Mouse (Mus musculus) T-helper 2 cell (primary cell): ENCODE measurements around the gene Cdt1.

Source experiments
- in situ Hi-C: fragments of 300-600 bp; cut with MboI, MseI; formaldehyde crosslinking; loops from one replicate; pipeline ENCODE4 v1.15.1; 2025; ENCODE audit warnings: high pct_unique_total_duplicates

The Cdt1 gene

DNA sequence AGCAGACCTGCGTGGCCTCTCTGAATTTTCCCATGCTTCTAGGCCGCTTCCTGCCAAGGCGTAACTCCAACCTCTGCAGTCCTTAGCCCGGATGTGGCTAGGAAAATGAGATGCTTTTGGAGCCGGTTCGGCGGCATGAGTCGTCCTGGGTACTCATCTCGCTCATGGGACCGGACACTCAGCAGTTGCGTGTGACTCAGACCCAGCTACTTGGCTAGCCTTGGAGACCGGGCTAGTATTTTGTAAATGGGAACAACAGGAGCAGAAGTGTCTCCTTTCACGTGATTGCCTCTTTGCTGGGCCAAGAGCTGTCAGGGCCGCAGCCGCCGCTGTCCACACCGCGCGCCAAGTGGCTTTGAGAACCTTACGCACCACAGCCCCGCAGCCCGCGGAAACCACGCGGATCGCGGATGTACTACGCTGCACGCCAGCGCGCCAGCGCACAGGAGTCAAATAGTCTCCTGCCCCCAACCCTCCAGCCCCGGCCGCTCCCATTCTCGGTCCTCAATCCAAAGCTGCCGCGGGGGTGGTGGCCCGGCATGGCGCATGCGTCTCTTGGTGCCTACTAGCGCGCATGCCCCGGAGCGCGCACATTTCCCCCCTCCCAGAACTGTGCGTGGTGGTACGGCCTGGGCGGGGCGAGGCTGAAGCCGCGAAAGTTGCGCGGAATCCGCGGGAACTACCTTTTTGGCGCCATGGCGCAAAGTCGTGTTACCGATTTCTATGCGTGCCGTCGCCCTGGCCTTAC lies at the start of gene Cdt1:
Cdt1 (plus strand) TSS at position 655 of the 748 bp plus-strand sequence.
- in situ Hi-C loops: no loop called here

DNA sequence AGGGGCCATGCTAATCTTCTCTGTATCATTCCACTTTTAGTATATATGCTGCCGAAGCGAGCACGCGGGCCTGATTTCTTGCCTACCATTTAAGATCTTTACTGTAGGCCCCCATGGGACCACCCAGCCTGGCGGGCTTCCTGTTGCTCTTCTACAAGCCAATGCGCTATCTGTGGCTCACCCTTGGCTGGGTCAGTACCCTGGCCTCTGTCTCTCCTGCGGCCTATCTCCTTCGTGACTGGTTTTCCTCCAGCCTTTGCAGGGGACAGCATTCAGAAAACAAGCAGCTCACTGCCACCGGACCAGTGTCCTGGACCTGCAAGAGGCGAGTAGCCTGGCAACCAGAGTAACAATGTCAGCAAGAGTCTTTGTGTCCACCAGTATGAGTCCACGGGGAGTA lies 47.2 kb upstream of the Cdt1 start:
- in situ Hi-C loops: loop anchor here (10.0 to 25.0 kb wide), 3 partner anchors 1183 to 1583 kb away; partner anchors contain the start of gene Foxl1

DNA sequence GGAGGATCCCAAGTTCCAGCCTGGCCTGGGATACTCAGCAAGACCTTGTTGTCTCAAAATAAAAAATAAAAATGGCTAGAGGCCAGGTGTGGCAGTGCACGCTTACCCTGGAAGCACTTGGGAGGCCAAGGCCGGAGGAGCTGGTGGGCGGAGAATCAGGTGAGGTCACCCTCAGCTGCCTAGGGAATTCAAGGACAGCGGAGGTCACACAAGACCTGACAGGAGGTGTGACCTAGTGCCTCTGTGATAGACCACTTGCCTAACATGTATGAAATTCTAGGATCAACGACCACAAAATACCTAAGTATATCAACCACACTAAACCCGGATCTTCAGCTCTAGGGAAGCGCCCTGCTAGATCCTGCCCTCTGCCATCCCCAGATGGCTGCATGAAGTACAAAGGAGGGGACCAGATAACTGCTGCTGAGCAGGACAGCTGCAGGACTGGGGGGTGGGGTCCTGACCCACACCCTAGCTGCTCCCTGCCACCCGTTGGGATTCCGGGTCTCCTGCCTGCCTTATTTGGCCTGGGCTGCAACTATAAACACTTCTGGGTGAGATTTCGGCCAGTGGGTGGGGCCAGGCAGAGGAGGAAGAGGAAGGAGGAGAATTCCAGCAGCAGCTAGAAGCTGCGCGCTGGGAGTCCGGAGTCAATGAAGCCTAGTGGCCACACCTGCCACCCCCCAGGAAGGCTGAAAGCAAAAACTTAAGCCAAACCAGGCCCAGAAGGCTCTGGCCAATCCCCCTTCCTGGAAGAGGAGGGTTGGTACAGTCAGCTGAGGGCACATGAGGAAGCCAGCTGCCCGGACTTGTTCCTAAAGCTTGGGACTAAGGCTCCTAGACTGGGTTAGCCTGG lies 44.8 kb upstream of the Cdt1 start:
- in situ Hi-C loops: loop anchor here (10.0 to 25.0 kb wide), 3 partner anchors 1186 to 1586 kb away; partner anchors contain the start of gene Foxl1

DNA sequence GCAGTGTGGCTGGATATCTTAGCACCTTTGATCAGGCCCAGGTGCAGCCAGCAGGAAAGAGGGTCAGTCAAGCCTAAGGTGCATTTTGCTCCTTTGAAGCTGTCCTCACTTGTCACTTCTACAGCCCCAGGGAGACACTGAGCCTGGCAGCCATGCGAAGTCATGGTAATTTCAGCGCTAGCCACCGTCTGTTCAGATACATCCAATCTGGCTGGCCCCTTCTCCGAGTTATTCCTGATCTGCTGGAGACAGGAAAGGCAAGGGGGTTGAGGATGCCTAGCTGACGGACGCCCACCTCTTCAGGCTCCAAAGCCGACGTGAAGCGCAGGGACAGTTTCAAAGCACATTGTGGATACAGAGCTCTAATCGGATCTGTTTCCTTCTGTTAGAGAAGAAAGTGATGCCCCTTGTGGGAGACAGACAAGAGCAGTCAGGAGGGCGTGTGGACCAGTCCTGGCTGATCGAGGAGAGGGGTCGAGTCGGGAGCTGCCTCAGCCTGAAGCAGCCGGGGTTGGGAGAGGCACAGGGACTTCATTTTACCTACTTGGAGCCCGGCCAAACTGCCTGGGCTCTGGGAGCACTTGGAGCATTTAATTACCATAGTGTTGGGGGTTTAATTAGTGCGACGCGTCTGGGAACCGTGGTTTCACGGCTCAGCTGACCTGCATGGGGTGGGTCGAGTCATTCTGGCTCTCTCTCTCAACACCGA lies 44.0 kb upstream of the Cdt1 start:
- in situ Hi-C loops: loop anchor here (10.0 to 25.0 kb wide), 3 partner anchors 1187 to 1587 kb away; partner anchors contain the start of gene Foxl1

DNA sequence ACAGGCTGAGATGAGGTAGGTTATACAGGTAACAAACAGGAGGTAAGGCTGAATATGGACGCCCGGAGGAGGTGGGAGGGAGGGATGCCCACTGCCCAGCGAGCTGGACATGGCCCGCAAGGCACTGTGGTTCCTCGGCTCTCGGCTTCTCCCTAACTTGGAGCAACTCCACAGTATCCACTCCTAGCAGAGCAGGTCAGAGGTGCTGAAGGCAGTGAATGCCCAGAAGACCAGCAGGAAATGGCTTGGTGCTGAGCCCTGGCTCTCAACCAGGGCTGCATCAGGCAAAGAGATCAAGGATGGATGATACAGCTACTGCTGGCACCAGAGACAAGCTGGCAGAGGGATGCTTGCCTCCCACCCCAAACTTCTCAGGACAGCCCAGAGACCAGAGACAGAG lies 43.3 kb upstream of the Cdt1 start:
- in situ Hi-C loops: loop anchor here (10.0 to 25.0 kb wide), 3 partner anchors 1187 to 1587 kb away; partner anchors contain the start of gene Foxl1

DNA sequence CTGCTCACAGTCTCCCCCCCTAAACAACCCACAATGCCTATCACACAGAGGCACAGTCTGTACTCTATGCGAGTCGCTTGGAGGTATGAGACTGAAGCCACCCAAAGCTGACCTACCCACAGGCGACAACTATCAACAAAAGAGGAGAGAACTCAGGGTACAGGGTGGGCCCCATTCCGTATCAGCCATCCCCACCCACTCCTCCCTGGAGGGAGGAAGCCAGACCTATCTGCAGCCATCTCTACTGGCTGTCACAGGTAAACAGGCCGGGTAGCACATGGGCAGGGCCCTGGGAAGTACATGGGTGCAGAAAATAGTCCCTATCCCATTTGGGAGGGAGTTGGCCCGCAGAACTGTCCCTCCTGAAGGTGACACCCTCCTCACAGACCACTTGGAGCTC lies 42.8 kb upstream of the Cdt1 start:
- in situ Hi-C loops: loop anchor here (10.0 kb wide), 1 partner anchor 1400 kb away; the partner anchor contains the start of gene Foxl1

DNA sequence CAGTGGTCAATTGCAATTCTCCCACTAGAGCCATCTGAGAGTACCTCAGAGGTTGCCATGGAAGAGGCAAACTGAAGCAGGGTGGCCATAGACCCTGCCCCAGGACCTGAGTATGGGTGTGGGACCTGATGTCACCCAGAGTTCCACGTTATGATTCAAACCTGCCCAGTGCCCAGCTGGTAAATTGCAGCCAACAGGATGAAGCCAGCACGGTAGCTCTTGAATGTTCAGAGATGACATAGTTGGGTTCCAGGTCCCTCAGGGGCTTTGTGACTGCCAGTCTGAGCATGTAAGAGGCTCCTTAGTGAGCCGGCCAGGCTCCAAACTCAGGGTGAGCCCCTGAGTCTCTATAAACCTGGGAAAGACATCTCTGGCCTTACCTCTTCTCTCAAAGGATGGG lies 41.7 kb upstream of the Cdt1 start:
- in situ Hi-C loops: loop anchor here (10.0 kb wide), 1 partner anchor 1401 kb away; the partner anchor contains the start of gene Foxl1

DNA sequence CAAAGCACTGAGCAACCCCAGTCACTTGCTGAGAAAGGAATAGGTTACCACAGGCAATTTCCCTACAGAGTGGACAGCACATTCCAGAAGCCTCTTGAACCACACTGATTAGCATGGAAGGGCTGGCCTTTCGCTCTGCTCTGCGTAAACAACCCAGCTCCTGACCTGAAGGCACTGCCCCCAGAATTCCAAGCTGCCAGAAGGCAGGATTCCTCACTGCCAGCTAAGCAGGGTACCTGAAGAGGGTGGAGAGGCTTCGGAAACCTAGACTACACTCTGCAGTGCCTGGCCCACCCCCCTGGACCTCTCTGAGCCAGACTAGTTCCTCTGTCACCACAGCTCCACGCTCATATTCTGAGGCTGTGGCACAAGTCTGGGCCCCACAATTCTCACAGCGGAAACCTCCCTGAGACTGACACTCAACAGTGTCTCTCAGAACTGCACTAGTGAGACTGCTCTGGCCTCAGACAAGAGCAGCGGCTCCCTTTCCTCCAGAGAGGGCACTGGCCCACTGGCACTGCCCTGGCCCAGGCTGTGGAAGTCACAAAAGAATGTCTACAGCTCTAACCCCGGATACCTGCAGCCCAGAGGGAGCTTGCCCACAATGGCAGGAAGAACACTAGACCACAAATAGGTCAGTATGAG lies 41.2 kb upstream of the Cdt1 start:
- in situ Hi-C loops: loop anchor here (10.0 kb wide), 1 partner anchor 1402 kb away; the partner anchor contains the start of gene Foxl1

DNA sequence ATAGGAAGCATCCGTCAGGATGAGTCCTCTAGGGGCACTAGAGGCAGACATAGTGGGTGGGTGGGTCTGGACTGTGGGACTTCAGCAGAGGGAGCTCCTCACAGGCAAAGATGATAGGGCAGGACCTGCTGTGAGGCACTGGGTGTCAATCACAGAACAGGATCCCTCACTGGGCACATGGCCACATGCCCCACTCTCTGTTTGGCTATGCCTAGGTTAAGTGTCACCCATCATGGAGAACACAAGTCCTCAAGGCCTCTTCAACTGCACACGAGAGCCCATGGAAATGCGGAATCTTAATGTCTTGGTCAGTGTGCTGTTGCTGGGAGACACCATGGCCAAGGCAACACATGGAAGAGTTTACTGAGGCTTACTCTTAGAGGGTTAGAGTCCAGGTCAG lies 39.9 kb upstream of the Cdt1 start:
- in situ Hi-C loops: loop anchor here (10.0 kb wide), 1 partner anchor 1403 kb away; the partner anchor contains the start of gene Foxl1

DNA sequence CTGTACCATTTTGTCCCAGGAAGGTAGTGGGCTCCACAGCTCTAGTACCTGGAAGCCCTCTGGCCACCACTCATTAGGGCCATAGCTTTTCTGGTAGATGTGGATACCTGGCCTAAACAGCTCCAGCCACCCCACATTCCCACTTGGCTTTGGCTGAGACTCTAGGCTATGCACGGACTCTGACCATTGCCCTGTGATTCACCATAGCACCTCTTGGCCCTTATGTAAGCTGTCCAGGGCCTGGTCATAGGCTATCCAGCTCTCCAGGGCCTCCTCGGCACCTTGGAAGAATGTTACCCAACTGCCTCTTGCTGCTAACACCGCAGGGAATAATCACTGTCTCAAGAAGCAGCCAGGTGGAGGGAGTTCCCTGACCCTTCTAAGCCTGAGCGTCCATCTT lies 38.7 kb upstream of the Cdt1 start:
- in situ Hi-C loops: loop anchor here (10.0 kb wide), 1 partner anchor 1404 kb away; the partner anchor contains the start of gene Foxl1

DNA sequence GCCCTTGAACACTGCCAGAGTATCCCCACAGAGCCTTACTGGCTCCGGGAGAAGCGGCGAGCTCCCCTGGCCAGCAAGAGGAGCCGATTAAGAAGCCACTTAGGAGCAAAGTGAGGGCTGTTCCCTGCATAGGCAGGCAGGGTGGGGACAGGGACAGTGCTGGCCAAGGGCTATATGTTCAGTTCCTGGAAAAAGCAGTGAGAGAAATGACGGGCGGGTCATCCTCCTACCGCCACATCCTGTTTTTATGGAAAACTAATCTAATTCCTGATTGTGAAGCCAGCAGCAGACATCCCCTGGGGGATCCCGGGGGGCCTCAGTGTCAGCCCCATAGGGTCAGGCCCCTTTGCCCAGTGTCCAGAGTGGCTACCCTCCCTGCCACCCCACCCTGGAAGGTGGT lies 36.5 kb upstream of the Cdt1 start:
- in situ Hi-C loops: no loop called here

DNA sequence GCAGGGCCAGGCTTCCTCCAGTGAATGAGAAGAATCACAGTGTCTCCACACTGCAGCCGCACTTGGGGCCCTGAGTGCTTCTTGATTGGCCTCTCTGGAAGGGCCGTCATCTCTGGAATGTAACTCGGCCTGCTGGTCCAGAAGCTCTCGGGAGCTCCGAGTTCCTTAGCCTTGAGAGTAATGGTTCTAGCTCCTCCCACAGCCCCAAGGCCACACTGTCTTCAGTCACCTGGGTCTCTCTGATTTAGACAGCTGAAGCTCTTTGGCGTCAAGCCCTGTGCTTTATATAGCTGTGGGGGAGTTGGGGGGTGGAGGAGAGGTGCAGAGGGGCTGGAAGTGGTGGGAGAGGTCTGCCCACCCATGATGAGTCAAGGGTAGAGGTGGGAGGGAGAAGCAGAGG lies 30.8 kb upstream of the Cdt1 start:
- in situ Hi-C loops: no loop called here

DNA sequence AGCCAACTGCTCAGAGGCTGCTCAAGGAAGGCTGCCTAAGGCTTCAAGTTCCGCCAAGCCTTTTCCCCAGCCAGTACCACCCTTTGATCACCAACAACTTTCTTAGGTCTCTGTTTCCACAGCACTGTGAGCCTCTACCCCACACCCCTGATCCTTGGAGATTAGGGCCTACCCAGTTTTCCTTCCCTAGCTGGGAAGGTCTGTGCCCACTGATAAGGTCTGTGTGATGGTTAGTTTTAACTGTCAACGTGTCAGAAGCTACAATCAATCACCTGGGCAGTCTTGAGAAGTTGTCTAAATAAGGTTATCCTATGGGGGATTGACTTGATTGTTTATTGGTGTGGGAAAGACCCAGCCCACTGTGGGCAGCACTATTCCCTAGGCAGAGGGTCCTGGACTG lies 30.0 kb upstream of the Cdt1 start:
- in situ Hi-C loops: no loop called here

DNA sequence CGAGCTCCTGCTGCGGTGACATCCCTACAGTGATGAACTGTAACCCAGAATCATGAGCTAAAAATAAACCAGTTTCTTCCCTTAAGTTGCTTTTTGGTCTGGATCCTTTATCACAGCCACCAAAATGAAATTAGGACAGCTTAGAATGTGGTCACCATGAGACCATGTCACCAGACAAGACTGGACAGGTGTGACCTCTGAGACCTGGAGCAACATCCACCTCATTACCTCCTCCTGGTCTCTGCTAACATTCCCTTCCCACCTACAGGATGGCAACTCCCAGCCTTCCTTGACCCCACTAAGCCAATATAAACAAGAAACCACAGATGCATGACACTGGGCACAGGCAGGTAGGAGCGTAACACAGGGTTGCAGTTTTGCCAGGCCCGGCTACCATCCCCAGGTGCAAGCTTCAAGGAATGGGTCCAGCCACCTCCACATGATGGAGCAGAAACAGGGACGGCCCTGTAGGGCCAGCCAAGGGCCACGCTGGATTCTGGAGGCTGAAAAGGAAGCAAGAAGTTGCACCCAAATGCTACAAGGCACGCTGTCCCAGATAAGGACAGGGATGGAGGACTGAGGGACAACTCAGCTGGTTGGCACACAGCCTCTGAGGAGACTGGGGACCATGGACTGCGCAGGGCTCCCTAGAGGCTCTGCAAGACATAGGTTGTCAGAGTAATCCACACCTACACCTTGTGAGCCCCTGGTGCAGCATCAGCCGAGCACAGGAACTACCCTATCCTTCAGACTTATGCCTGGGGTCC lies 29.3 kb upstream of the Cdt1 start:
- in situ Hi-C loops: no loop called here

DNA sequence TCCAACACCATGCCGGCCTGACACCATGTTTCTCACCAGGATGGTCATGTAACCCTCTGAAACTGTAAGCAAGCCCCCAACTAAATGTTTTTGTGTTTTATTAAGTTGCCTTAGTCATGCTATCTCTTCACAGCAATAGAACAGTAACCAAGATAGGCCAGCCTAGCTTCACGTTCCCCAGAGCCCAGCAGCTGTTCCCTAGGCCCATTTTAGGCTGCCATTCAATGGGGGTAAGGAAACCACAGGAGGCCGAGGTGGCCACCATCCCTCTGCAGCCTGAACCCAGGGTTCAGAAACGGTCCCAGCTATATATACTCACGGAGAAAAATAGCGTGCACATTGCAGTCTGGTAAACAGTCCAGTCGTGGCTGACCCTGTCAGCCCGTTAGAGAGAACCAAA lies 23.7 kb upstream of the Cdt1 start:
- in situ Hi-C loops: no loop called here

DNA sequence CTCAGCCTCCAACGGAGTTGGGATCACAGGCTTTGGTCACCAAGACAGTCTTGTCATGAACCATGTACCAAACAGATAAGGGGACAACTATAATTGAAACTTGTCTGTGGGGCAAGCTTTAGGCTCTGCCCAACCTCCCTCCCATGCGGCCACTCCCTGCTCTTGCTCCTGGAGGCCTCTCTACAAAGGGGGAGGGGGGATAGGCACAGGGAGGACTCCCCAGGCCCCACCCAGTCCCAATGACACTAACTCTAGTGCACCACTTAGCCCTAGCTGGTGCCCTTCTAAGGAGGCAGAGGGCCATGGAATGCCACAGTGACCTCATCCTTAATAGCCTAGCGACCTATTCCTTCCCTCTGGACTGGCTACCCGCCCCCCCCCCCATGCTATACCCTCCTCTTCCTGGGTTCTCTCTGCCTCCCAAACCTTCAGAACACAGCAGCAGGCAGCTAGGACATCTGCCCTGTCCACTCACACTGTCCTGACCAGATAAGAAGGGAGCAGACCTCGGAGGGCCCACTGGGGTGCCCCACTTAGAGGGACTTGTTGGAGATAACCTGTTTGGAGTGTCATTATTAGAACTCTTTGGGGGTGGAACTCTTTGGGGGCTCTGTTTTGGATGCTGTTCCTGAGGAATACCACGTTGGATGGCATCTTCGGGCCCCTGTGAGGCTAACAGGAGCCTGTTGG lies 21.6 kb upstream of the Cdt1 start:
- in situ Hi-C loops: loop anchor here (5.0 kb wide), 1 partner anchor 44 kb away; no protein-coding TSS in a partner anchor

DNA sequence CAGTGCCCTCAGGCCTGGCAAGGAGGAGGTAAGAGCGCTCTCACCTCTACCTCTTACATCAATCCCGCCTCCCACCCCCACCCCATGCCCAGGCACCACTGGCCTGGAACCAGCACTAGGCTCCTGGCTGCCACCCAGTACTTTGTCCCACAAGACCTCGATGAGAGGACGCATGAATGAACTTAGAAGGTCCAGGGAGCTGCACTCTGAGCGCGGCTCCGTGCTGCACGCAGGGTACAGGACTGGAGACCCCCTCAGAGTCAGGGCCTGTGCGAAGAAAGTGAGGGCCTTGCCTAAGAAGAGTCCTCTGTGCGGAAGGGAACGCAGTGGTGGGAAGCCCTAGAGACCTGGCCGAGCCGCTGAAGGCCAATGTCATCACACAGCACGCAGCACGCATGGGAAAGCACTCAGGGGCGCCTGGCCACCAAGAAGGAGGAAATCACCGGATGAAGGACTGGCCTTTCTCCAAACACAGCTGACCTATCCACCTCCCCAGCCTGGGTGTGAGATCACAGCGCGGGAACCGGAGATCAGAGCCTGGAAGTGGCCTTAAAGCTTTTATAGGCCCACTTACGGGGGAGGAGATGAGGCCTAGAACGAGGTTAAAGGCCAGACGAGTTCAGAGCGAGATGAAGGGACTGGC lies 20.9 kb upstream of the Cdt1 start:
- in situ Hi-C loops: loop anchor here (5.0 kb wide), 1 partner anchor 45 kb away; no protein-coding TSS in a partner anchor

DNA sequence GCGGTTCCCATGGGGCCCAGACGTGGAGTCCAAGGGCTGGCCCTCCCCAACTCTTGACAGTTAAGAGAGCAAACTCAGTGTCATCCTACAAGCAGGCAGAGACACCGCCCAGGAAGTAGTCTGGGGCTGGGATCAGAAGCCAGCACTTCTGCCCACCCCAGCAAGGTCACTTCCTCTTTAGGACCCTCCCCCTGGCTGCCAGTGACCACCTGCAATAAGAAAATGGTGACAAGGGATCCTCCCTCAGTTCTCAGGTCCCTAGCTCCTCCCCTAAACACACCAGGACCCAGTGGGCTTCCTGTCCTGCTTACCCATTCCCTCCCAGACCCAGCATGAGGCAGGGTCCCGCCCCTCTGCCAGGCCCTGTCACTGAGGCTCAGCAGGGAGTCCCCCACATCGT lies 20.0 kb upstream of the Cdt1 start:
- in situ Hi-C loops: loop anchor here (5.0 kb wide), 1 partner anchor 46 kb away; no protein-coding TSS in a partner anchor

DNA sequence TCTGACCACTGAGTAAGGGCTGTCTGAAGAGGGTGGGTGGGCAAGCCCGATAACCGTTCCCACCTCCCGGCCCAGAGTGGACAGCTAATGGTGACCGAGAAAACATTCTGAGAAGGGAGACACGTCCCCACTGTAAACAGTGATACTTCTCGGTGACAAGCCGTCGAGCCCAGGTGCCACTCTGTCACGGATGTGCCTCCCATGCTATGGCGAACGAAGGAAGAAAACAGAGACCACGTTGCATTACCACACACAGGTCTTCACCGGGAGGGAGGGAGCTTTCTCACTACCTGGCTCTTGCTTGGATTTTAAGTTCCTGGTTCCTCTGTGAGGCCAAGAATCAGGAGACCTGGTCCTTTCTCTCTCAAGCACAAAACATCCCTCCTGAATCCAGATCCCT lies 19.5 kb upstream of the Cdt1 start:
- in situ Hi-C loops: loop anchor here (5.0 kb wide), 1 partner anchor 46 kb away; no protein-coding TSS in a partner anchor
